ENCODE assay signal across 28 mouse cellular contexts in genomic region chr4:43374266-43374665, GRCm38 (mm10). TPM values are rescaled to one million over a fixed set of nuclear protein-coding genes. Genes with fewer than 3 reads are reported as not detected.
DNase-seq lines count a peak whose midpoint lies in the region; ATAC-seq and TF ChIP-seq lines count a peak whose summit lies in the region.
"Had no signal": no experiment of that assay in that cellular context is flagged by ENCODE, and none has a peak within 500 bp of the region (broad histone marks: within the 10 kb centered on the region; RNA-seq: fewer than 3 reads in every experiment).

No protein-coding gene starts in this region.

- WGBS in intestine, postnatal 0 days: 58% methylated on average over 4 of the region's 4 CpGs
- WGBS in intestine, embryonic 15.5 days: 78% methylated on average over 4 of the region's 4 CpGs
- 90% methylated on average over 4 of the region's 4 CpGs for WGBS in kidney, embryonic 16.5 days

- no peaks in the 10 kb centered on the region for H3K9me3 ChIP-seq in intestine, postnatal 0 days (ENCODE audit: control insufficient read depth)
- H3K9me3 ChIP-seq in intestine, embryonic 15.5 days: no peaks in the 10 kb centered on the region
- no peaks in the 10 kb centered on the region for H3K9me3 ChIP-seq in MEL (replicated peaks; ENCODE audit: insufficient read depth, low read length)
- no peaks in the 10 kb centered on the region for H3K9me3 ChIP-seq in kidney, embryonic 16.5 days (ENCODE audit: low read length)
- H3K9me3 ChIP-seq: embryonic facial prominence, embryonic 13.5 days; embryonic facial prominence, embryonic 15.5 days; forebrain, embryonic 10.5 days; forebrain, embryonic 12.5 days; G1E had no signal

- no peak for TF ChIP-seq RAD21 in MEL (IDR thresholded peaks at IDR 0.05; ENCODE audit: low read depth, low read length)

- no peaks in the 10 kb centered on the region for H3K79me2 ChIP-seq in MEL (ENCODE audit: control insufficient read depth, insufficient read depth, low read length, poor library complexity)

- no peak overlapping the region for H3K9ac ChIP-seq in intestine, postnatal 0 days (ENCODE audit: low read depth, low read length)
- no peak overlapping the region for H3K9ac ChIP-seq in intestine, embryonic 15.5 days
- H3K9ac ChIP-seq in MEL (ENCODE audit: control insufficient read depth, low read depth, low read length, poor library complexity, severe bottlenecking): no peak overlapping the region
- no peak overlapping the region for H3K9ac ChIP-seq in kidney, embryonic 16.5 days (replicated peaks; ENCODE audit: low read length)
- H3K9ac ChIP-seq: embryonic facial prominence, embryonic 13.5 days; embryonic facial prominence, embryonic 15.5 days; forebrain, embryonic 12.5 days had no signal

- TF ChIP-seq POLR2A in MEL (IDR thresholded peaks at IDR 0.05; ENCODE audit: control insufficient read depth in 1 of 2, insufficient read depth in 1 of 2, low read depth in 1 of 2, low read length in 2 of 2, poor library complexity in 1 of 2): no peak

- no peak for TF ChIP-seq CTCF in intestine, postnatal 0 days (IDR thresholded peaks at IDR 0.05; ENCODE audit: low read depth)
- no peak for TF ChIP-seq CTCF in MEL (IDR thresholded peaks at IDR 0.05 in 2 of 3, conservative IDR thresholded peaks at IDR 0.05 in 1 of 3; ENCODE audit: control insufficient read depth in 1 of 3, insufficient read depth in 1 of 3, low read depth in 2 of 3, low read length in 3 of 3, poor library complexity in 1 of 3, severe bottlenecking in 1 of 3)

- peak; percentile 58 for DNase-seq in MEL (ENCODE audit: low read depth, low spot score)
- no peak for DNase-seq in heart, adult 18-20 months
- DNase-seq: adrenal gland, adult 2 months; adrenal gland, postnatal 10 days; adrenal gland, postnatal 25 days; B cell, adult 2 months; cerebellum, adult 11 months; cerebellum, adult 18-20 months; cerebellum, adult 8-10 months; cerebellum, adult 9-11 months; cerebellum, postnatal 14 days; cerebellum, postnatal 36 days; embryo, embryonic 11 days had no signal

- no peaks in the 10 kb centered on the region for H3K4me1 ChIP-seq in intestine, postnatal 0 days (replicated peaks; ENCODE audit: control insufficient read depth, insufficient read depth, low read length)
- no peaks in the 10 kb centered on the region for H3K4me1 ChIP-seq in intestine, embryonic 15.5 days (replicated peaks)
- H3K4me1 ChIP-seq in MEL (ENCODE audit: control insufficient read depth in 1 of 2, insufficient read depth in 2 of 2, low read length in 2 of 2): peaks cover 24 to 32% of the 10 kb centered on the region in 2 experiments
- H3K4me1 ChIP-seq in kidney, embryonic 16.5 days (ENCODE audit: insufficient read depth, low read length): no peaks in the 10 kb centered on the region
- H3K4me1 ChIP-seq: embryonic facial prominence, embryonic 13.5 days; embryonic facial prominence, embryonic 15.5 days; forebrain, embryonic 10.5 days; forebrain, embryonic 12.5 days had no signal

- ATAC-seq in intestine, postnatal 0 days: peak; percentile 52; the same call in 1 of the 2 replicates
- no peak for ATAC-seq in intestine, embryonic 15.5 days
- ATAC-seq in kidney, embryonic 16.5 days (ENCODE audit: low FRiP score, low TSS enrichment): no peak
- ATAC-seq: CD4-positive, CD25-positive, alpha-beta regulatory T cell, adult 4 months; forebrain, embryonic 14.5 days; forebrain, embryonic 16.5 days had no signal

- no peaks in the 10 kb centered on the region for H3K27me3 ChIP-seq in intestine, postnatal 0 days (replicated peaks; ENCODE audit: control insufficient read depth, insufficient read depth, low read length)
- H3K27me3 ChIP-seq in intestine, embryonic 15.5 days (replicated peaks): no peaks in the 10 kb centered on the region
- H3K27me3 ChIP-seq in MEL (ENCODE audit: control insufficient read depth in 1 of 2, insufficient read depth in 2 of 2, low read length in 2 of 2): no peaks in the 10 kb centered on the region
- no peaks in the 10 kb centered on the region for H3K27me3 ChIP-seq in kidney, embryonic 16.5 days (ENCODE audit: insufficient read depth, low read length)
- H3K27me3 ChIP-seq: embryonic facial prominence, embryonic 13.5 days; embryonic facial prominence, embryonic 15.5 days; forebrain, embryonic 12.5 days had no signal

- no peak overlapping the region for H3K4me3 ChIP-seq in intestine, postnatal 0 days (ENCODE audit: low read depth, low read length)
- H3K4me3 ChIP-seq in intestine, embryonic 15.5 days (replicated peaks): no peak overlapping the region
- no peak overlapping the region for H3K4me3 ChIP-seq in MEL (ENCODE audit: control insufficient read depth in 1 of 2, insufficient read depth in 1 of 2, low read depth in 2 of 2, low read length in 2 of 2)
- H3K4me3 ChIP-seq in kidney, embryonic 16.5 days (ENCODE audit: low read length): no peak overlapping the region
- H3K4me3 ChIP-seq: embryonic facial prominence, embryonic 13.5 days; embryonic facial prominence, embryonic 15.5 days; erythroblast, embryonic 14.5 days; forebrain, embryonic 10.5 days; forebrain, embryonic 12.5 days had no signal

- peak; percentile 80 to 85 for TF ChIP-seq EP300 in MEL (IDR thresholded peaks at IDR 0.05; ENCODE audit: low read depth in 1 of 2, low read length in 2 of 2)

- no peaks in the 10 kb centered on the region for H3K36me3 ChIP-seq in intestine, postnatal 0 days (ENCODE audit: control insufficient read depth, insufficient read depth)
- H3K36me3 ChIP-seq in intestine, embryonic 15.5 days: no peaks in the 10 kb centered on the region
- H3K36me3 ChIP-seq in MEL (ENCODE audit: control insufficient read depth in 1 of 2, insufficient read depth in 2 of 2, low read length in 2 of 2): peaks cover 0 to 24% of the 10 kb centered on the region in 2 experiments; a peak in 2 of 4 replicates
- no peaks in the 10 kb centered on the region for H3K36me3 ChIP-seq in kidney, embryonic 16.5 days (ENCODE audit: insufficient read depth, low read length)
- H3K36me3 ChIP-seq: embryonic facial prominence, embryonic 13.5 days; embryonic facial prominence, embryonic 15.5 days; forebrain, embryonic 10.5 days; forebrain, embryonic 12.5 days; G1E had no signal

- no peak overlapping the region for H3K4me2 ChIP-seq in intestine, postnatal 0 days (replicated peaks; ENCODE audit: low read depth)
- no peak overlapping the region for H3K4me2 ChIP-seq in intestine, embryonic 15.5 days (replicated peaks)
- no peak overlapping the region for H3K4me2 ChIP-seq in kidney, embryonic 16.5 days (replicated peaks; ENCODE audit: low read depth, low read length)
- H3K4me2 ChIP-seq: embryonic facial prominence, embryonic 13.5 days; embryonic facial prominence, embryonic 15.5 days; forebrain, embryonic 12.5 days had no signal

- no peak overlapping the region for H3K27ac ChIP-seq in intestine, postnatal 0 days (ENCODE audit: low read depth, low read length)
- no peak overlapping the region for H3K27ac ChIP-seq in intestine, embryonic 15.5 days
- peak overlapping the region; percentile 60 for H3K27ac ChIP-seq in MEL (ENCODE audit: control insufficient read depth, low read depth, low read length)
- H3K27ac ChIP-seq in kidney, embryonic 16.5 days (ENCODE audit: low read length): no peak overlapping the region
- H3K27ac ChIP-seq: embryonic facial prominence, embryonic 13.5 days; embryonic facial prominence, embryonic 15.5 days; forebrain, embryonic 10.5 days; forebrain, embryonic 12.5 days had no signal

TF ChIP-seq in MEL, 35 proteins besides CTCF, POLR2A, EP300 and RAD21 (continues in another document):
- peak; percentile 81 for TF ChIP-seq GATA1 (IDR thresholded peaks at IDR 0.05; ENCODE audit: low read depth, low read length)
- TF ChIP-seq POLR2AphosphoS2 (IDR thresholded peaks at IDR 0.05; ENCODE audit: low read length): no peak
- 0 out of 2 replicates have a peak, but pooled peaks have one; percentile 34 for TF ChIP-seq MAZ (IDR thresholded peaks at IDR 0.05; ENCODE audit: low read depth, low read length)
- no peak for TF ChIP-seq HCFC1 (IDR thresholded peaks at IDR 0.05; ENCODE audit: low read depth, low read length)
- no peak for TF ChIP-seq POLR2AphosphoS5 (IDR thresholded peaks at IDR 0.05; ENCODE audit: borderline replicate concordance, low read depth, low read length)
- no peak for TF ChIP-seq GABPA (IDR thresholded peaks at IDR 0.05; ENCODE audit: low read depth, low read length)
- TF ChIP-seq SIN3A (IDR thresholded peaks at IDR 0.05; ENCODE audit: low read length): peak; percentile 75; the same call in 1 of the 2 replicates
- TF ChIP-seq BHLHE40 (IDR thresholded peaks at IDR 0.05; ENCODE audit: borderline replicate concordance, low read depth, low read length): peak; percentile 61; the same call in 1 of the 2 replicates
- TF ChIP-seq NELFE (IDR thresholded peaks at IDR 0.05; ENCODE audit: low read depth, low read length): no peak
- TF ChIP-seq CHD2 (IDR thresholded peaks at IDR 0.05; ENCODE audit: low read length): no peak
- TF ChIP-seq NRF1 (IDR thresholded peaks at IDR 0.05; ENCODE audit: insufficient read depth, low read depth, low read length, poor library complexity, severe bottlenecking): no peak
- TF ChIP-seq TAL1 (IDR thresholded peaks at IDR 0.05; ENCODE audit: low read length): peak; percentile 47
- peak; percentile 82 for TF ChIP-seq ETS1 (IDR thresholded peaks at IDR 0.05; ENCODE audit: low read depth, low read length)
- TF ChIP-seq ZKSCAN1 (IDR thresholded peaks at IDR 0.05; ENCODE audit: low read depth, low read length): no peak
- no peak for TF ChIP-seq TBP (IDR thresholded peaks at IDR 0.05; ENCODE audit: low read depth, low read length)
- TF ChIP-seq E2F4 (IDR thresholded peaks at IDR 0.05; ENCODE audit: borderline replicate concordance, low read depth, low read length): no peak

RNA-seq across cellular contexts. Expression of gene Rusc2, which starts 7.5 kb away (rescaled TPM):
- polyA plus RNA-seq in intestine, postnatal 0 days (2015; fragmentation: Nextera tagmentation; extraction: Ambion mirVana): 11.9 and 12.1 TPM in 2 replicates
- 13.1 and 14.0 TPM in 2 replicates for polyA plus RNA-seq in intestine, embryonic 15.5 days (2015; fragmentation: Nextera tagmentation; extraction: Ambion mirVana)
- total RNA-seq in MEL (2012; rRNA removed): 2.4 and 4.7 TPM in 2 replicates
- 1 to 10 TPM in 1 of 2 experiments, not detected in 1; 7.3 TPM for polyA plus RNA-seq in MEL (2012; ENCODE audit: insufficient read depth in 1 of 2, insufficient read length in 2 of 2, low read depth in 1 of 2, low replicate concordance in 2 of 2, missing spikeins in 1 of 2)
- total RNA-seq in heart, adult 18-20 months (2021): 10 to 100 TPM; 50.5 to 53.9 TPM
- polyA plus RNA-seq in kidney, embryonic 16.5 days (2015; fragmentation: Nextera tagmentation; extraction: Ambion mirVana): 10.3 and 13.4 TPM in 2 replicates
- total RNA-seq: CH12.LX had no signal
- polyA plus RNA-seq: CD4-positive, CD25-positive, alpha-beta regulatory T cell, adult 4 months had no signal

RNA-seq across cellular contexts. Expression of gene Fam166b, which starts 54.7 kb away (rescaled TPM):
- 0.16 TPM in 1 of 2 replicates, not detected in the other for polyA plus RNA-seq in intestine, postnatal 0 days (2015; fragmentation: Nextera tagmentation; extraction: Ambion mirVana)
- polyA plus RNA-seq in intestine, embryonic 15.5 days (2015; fragmentation: Nextera tagmentation; extraction: Ambion mirVana): 0.28 TPM in 1 of 2 replicates, not detected in the other
- total RNA-seq in MEL (2012; rRNA removed): not detected in 2 replicates
- not detected for polyA plus RNA-seq in MEL (2012; ENCODE audit: insufficient read depth in 1 of 2, insufficient read length in 2 of 2, low read depth in 1 of 2, low replicate concordance in 2 of 2, missing spikeins in 1 of 2)
- under 1 TPM in 1 of 2 experiments, not detected in 1; 0.26 TPM for total RNA-seq in heart, adult 18-20 months (2021)
- 0.30 and 0.50 TPM in 2 replicates for polyA plus RNA-seq in kidney, embryonic 16.5 days (2015; fragmentation: Nextera tagmentation; extraction: Ambion mirVana)
- total RNA-seq: adrenal gland, adult 2 months; adrenal gland, postnatal 25 days; CH12.LX; common myeloid progenitor, adult 5-6 weeks had no signal
- polyA plus RNA-seq: CD4-positive, CD25-positive, alpha-beta regulatory T cell, adult 4 months; embryonic facial prominence, embryonic 11.5 days; G1E had no signal
